Mouse (Mus musculus) spleen, adult 2 months (tissue): ENCODE measurements around the gene Otud5. TPM values are rescaled to one million over a fixed set of nuclear protein-coding genes. Genes with fewer than 3 reads are reported as not detected.

Experiments
- DNase-seq, 2 experiments: peaks; one replicate each; pipeline versions ENCODE4 v3.0.0 to v3.0.0-alpha.2; 2012 to 2021; ENCODE audit warnings: low spot score in 2 of 2, low read depth in 1 of 2
- H3K27ac ChIP-seq: fragments of 200-500 bp; 2 replicates; pipeline ENCODE4 v1.5.1; 2012; ENCODE audit warnings: low read length, inconsistent platforms; ENCODE audit not compliant: insufficient read depth
- H3K27me3 ChIP-seq: fragments of 200-500 bp; 2 replicates; pipeline ENCODE4 v1.6.1; 2012; ENCODE audit warnings: mild to moderate bottlenecking, moderate library complexity, low read length, inconsistent platforms; ENCODE audit not compliant: control insufficient read depth, insufficient read depth
- H3K36me3 ChIP-seq: fragments of 200-500 bp; 2 replicates; pipeline ENCODE4 v1.6.1; 2012; ENCODE audit warnings: mild to moderate bottlenecking, low read length, inconsistent platforms; ENCODE audit not compliant: control insufficient read depth, insufficient read depth
- H3K4me1 ChIP-seq: fragments of 200-500 bp; 2 replicates; pipeline ENCODE4 v1.6.1; 2011; ENCODE audit warnings: inconsistent platforms; ENCODE audit not compliant: control insufficient read depth, insufficient read depth, insufficient read length
- H3K4me3 ChIP-seq: fragments of 200-500 bp; 2 replicates; pipeline ENCODE4 v1.5.1; 2011; ENCODE audit warnings: mild to moderate bottlenecking, inconsistent platforms; ENCODE audit not compliant: insufficient read depth, insufficient read length; ENCODE audit errors: extremely low read depth
- CTCF ChIP-seq: fragments of 200-500 bp; IDR thresholded peaks from 2 replicates; pipeline ENCODE4 v1.5.1; 2011; ENCODE audit warnings: mild to moderate bottlenecking, inconsistent platforms; ENCODE audit not compliant: insufficient read depth, insufficient read length, insufficient replicate concordance; ENCODE audit errors: extremely low read depth
- WGBS: fragments of 180-500 bp; shearing (Covaris S2); methylation state at CpG from one replicate; pipeline ENCODE4 v1.1.7; 2018; 5-methylcytosine and 5-hydroxymethylcytosine counted together
- polyA plus RNA-seq: library from polyadenylated mRNA; depleted of rRNA; stranded (reverse); fragments of >200 nt; gene quantifications from 2 replicates; pipeline ENCODE4 v1.2.3, GENCODE M21; 2012; rRNA removed

Gene Otud5
- polyA plus RNA-seq, 1 experiment: 61.6 TPM

- WGBS: 27% methylated on average over 48 of the region's 48 CpGs
These were observed 80.9 kb downstream of the Otud5 start for GRCm38 (mm10) chrX:7922032-7922431.

More at GRCm38 (mm10) chrX:7922032-7922431, 80.9 kb downstream of the Otud5 start:
- H3K4me1 ChIP-seq: no peaks in the 10 kb centered on the region; the same call in 1 of the 2 replicates
- H3K36me3 ChIP-seq: no peaks in the 10 kb centered on the region
- no peak for TF ChIP-seq CTCF
- peaks cover 4% of the 10 kb centered on the region for H3K27me3 ChIP-seq
- H3K27ac ChIP-seq: no peak overlapping the region
- no peak for DNase-seq
- no peak overlapping the region for H3K4me3 ChIP-seq

Other genes with a start within 250 kb of the Otud5 start
- gene Ccdc22, start 235.8 kb upstream of the Otud5 start, polyA plus RNA-seq: 15.1 and 19.9 TPM in 2 replicates
- gene Cacna1f, start 234.3 kb upstream of the Otud5 start, polyA plus RNA-seq: 0.07 and 0.09 TPM in 2 replicates
- gene Syp, start 202.9 kb upstream of the Otud5 start, polyA plus RNA-seq: 2.4 and 3.2 TPM in 2 replicates
- 27.1 and 30.6 TPM in 2 replicates for gene Prickle3, start 184.1 kb upstream of the Otud5 start, polyA plus RNA-seq
- 88.2 and 90.0 TPM in 2 replicates for gene Plp2, start 170.0 kb upstream of the Otud5 start, polyA plus RNA-seq
- 0.29 and 0.52 TPM in 2 replicates for gene Magix, start 160.1 kb upstream of the Otud5 start, polyA plus RNA-seq
- gene Gpkow, start 144.2 kb upstream of the Otud5 start, polyA plus RNA-seq: 6.1 and 6.2 TPM in 2 replicates
- gene Wdr45, start 127.0 kb upstream of the Otud5 start, polyA plus RNA-seq: 38.4 and 41.7 TPM in 2 replicates
- 0.13 and 0.75 TPM in 2 replicates for gene Gm45208, start 119.1 kb upstream of the Otud5 start, polyA plus RNA-seq
- 26.0 and 33.7 TPM in 2 replicates for gene Praf2, start 112.9 kb upstream of the Otud5 start, polyA plus RNA-seq
- 1.6 and 1.7 TPM in 2 replicates for gene Ccdc120, start 90.5 kb upstream of the Otud5 start, polyA plus RNA-seq
- 23.3 and 24.6 TPM in 2 replicates for gene Tfe3, start 78.8 kb upstream of the Otud5 start, polyA plus RNA-seq
- 53.3 and 53.9 TPM in 2 replicates for gene Gripap1, start 51.6 kb upstream of the Otud5 start, polyA plus RNA-seq
- 1.4 and 1.6 TPM in 2 replicates for gene Kcnd1, start 19.1 kb upstream of the Otud5 start, polyA plus RNA-seq
- gene Pim2, start 36.9 kb downstream of the Otud5 start, polyA plus RNA-seq: 40.1 and 75.0 TPM in 2 replicates
- gene Slc35a2, start 42.7 kb downstream of the Otud5 start, polyA plus RNA-seq: 34.7 and 49.5 TPM in 2 replicates
- 79.1 and 83.1 TPM in 2 replicates for gene Pqbp1, start 57.9 kb downstream of the Otud5 start, polyA plus RNA-seq
- gene Timm17b, start 58.0 kb downstream of the Otud5 start, polyA plus RNA-seq: 36.2 and 39.2 TPM in 2 replicates
- gene Gm10491, start 66.5 kb downstream of the Otud5 start, polyA plus RNA-seq: not detected in 2 replicates
- gene Gm10490, start 68.2 kb downstream of the Otud5 start, polyA plus RNA-seq: not detected in 2 replicates
- gene Pcsk1n, start 78.5 kb downstream of the Otud5 start, polyA plus RNA-seq: 0.15 and 0.16 TPM in 2 replicates
- gene Eras, start 87.2 kb downstream of the Otud5 start, polyA plus RNA-seq: not detected in 2 replicates
- gene Hdac6, start 106.5 kb downstream of the Otud5 start, polyA plus RNA-seq: 16.9 and 17.2 TPM in 2 replicates
- gene Gata1, start 136.7 kb downstream of the Otud5 start, polyA plus RNA-seq: 25.7 and 32.0 TPM in 2 replicates
- gene Glod5, start 177.1 kb downstream of the Otud5 start, polyA plus RNA-seq: not detected in 2 replicates
- 14.1 and 17.4 TPM in 2 replicates for gene Suv39h1, start 233.4 kb downstream of the Otud5 start, polyA plus RNA-seq
- gene Was, start 249.1 kb downstream of the Otud5 start, polyA plus RNA-seq: 52.2 and 65.4 TPM in 2 replicates